Mouse (Mus musculus): ENCODE data around the gene AI464131.

GRCm38 (mm10) chr4:41524829-41525228 is 22.0 kb upstream of the AI464131 start:
- TF ChIP-seq CTCF (IDR thresholded peaks at IDR 0.05; ENCODE audit: extremely low read depth, insufficient read depth, insufficient read length, insufficient replicate concordance), result no peak
- no peak for TF ChIP-seq POLR2A (IDR thresholded peaks at IDR 0.05; ENCODE audit: low read depth, low read length)

Measured in spleen, adult 2 months (tissue).